Mouse (Mus musculus): ENCODE measurements around the gene Sds.

Sds gene

GRCm38 (mm10) chr5:120447305-120447704, 29.0 kb upstream of the Sds start:
- DNase-seq, result no peak

GRCm38 (mm10) chr5:120454756-120455337, 21.5 kb upstream of the Sds start:
- no peak for DNase-seq

GRCm38 (mm10) chr5:120456253-120456652, 20.1 kb upstream of the Sds start:
- no peak for DNase-seq

GRCm38 (mm10) chr5:120456841-120457554, 19.3 kb upstream of the Sds start:
- no peak for DNase-seq

GRCm38 (mm10) chr5:120457628-120458027, 18.7 kb upstream of the Sds start:
- DNase-seq, result peak in 1 of 2 experiments; percentile 18

- no peak for DNase-seq
Measured at GRCm38 (mm10) chr5:120459133-120459532, 17.2 kb upstream of the Sds start.

GRCm38 (mm10) chr5:120461902-120462301, 14.4 kb upstream of the Sds start:
- no peak for DNase-seq

GRCm38 (mm10) chr5:120464321-120464720, 12.0 kb upstream of the Sds start:
- DNase-seq, result no peak

- no peak for DNase-seq
Measured at GRCm38 (mm10) chr5:120465062-120465461, 11.3 kb upstream of the Sds start.

GRCm38 (mm10) chr5:120465860-120466259, 10.5 kb upstream of the Sds start:
- DNase-seq, result no peak

GRCm38 (mm10) chr5:120467026-120467425, 9.3 kb upstream of the Sds start:
- no peak for DNase-seq

GRCm38 (mm10) chr5:120468336-120468735, 8.0 kb upstream of the Sds start:
- DNase-seq, result no peak

- no peak for DNase-seq
Measured at GRCm38 (mm10) chr5:120468830-120469229, 7.5 kb upstream of the Sds start.

GRCm38 (mm10) chr5:120471538-120471937, 4.8 kb upstream of the Sds start:
- no peak for DNase-seq

- DNase-seq, result no peak
Measured at GRCm38 (mm10) chr5:120472770-120473169, 3.6 kb upstream of the Sds start, which contains the start of gene Sdsl. Gene Sdsl (minus strand): TSS chr5:120472810.

- no peak for DNase-seq
Measured at GRCm38 (mm10) chr5:120473361-120473760, 3.0 kb upstream of the Sds start.

GRCm38 (mm10) chr5:120475861-120476260, 465 bp upstream of the Sds start:
- DNase-seq, result no peak

- no peak for DNase-seq
Measured at GRCm38 (mm10) chr5:120477993-120478392, 1.7 kb downstream of the Sds start.

GRCm38 (mm10) chr5:120479538-120479937, 3.2 kb downstream of the Sds start:
- DNase-seq, result no peak

- DNase-seq, result no peak
Measured at GRCm38 (mm10) chr5:120481205-120481604, 4.9 kb downstream of the Sds start.

GRCm38 (mm10) chr5:120483399-120483798, 7.1 kb downstream of the Sds start:
- DNase-seq, result no peak

- DNase-seq, result no peak
Measured at GRCm38 (mm10) chr5:120487844-120488243, 11.5 kb downstream of the Sds start.

GRCm38 (mm10) chr5:120490679-120491192, 14.4 kb downstream of the Sds start:
- no peak for DNase-seq

- DNase-seq, result no peak
Measured at GRCm38 (mm10) chr5:120492437-120492836, 16.1 kb downstream of the Sds start.
